Mouse (Mus musculus): ENCODE measurements around the gene Acvrl1.

The Acvrl1 gene

DNA sequence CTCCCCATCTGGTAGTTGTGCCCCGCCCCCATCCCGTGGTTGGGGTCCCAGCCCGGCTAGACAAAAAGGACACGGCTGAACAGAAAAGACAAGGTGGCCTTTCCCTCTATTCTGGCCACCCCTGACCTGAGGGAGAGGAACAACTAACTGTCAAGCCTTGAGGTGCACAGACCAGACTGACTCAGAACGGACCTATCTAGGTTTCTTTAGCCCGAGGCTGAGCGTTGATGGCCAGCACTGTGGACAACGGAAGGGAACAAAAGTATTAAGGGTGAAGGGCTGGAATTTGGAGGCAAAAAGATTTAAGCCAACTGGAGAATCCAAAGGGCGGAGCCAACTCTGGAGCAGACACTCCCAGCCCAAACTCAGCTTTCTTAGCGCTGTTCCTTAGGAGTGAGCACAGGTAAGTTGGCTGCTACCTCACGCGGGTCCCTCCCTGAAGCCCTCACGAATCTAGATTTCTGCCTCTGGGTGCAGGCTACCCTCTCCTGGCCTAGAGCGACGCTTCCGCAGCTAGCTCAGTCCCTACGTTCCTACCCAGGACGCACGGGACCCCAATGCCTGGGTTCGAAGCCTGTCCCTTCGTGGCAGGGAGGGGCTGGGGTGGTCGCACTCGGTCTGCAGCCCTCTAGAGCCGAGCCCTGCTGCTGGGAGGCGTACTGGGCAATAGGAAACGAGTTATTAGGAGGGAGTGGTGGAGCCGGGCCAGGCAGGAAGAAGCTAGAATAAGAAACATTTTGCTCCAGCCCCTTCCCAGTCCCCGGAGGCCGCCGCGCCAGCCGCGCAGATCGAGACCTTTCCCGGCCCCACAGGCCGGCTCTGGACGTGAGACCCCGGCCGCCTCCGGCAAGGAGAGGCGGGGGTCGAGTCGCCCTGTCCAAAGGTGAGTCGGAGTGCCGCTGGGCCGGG lies at the start of gene Acvrl1:
TSS of gene Acvrl1 (plus strand) at position 342 of the 909 bp plus-strand sequence.
- no peak for DNase-seq (ENCODE audit: low spot score)

DNA sequence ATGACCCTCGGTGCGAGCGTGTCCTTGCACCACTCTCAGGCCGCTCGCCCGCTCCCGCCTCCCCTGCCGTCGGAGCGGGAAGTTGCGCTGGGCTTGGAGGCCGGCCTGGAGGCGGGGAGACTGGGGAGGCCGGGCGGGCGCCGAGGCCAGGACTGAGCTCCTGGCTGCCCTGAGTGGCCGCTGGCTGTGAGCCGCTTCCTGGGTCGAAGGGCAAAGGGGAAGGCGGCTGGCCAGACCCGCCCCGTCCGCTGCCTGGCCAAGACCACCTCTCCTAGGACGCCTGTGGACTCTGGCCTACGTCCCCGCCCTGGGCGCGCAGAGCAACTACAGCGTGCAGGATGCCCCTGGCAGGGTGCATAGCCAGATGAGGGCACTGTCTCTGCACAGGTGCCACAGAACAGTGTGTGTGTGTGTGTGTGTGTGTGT lies 49.6 kb upstream of the Acvrl1 start:
- peak; percentile 90 for DNase-seq (ENCODE audit: low spot score)

DNA sequence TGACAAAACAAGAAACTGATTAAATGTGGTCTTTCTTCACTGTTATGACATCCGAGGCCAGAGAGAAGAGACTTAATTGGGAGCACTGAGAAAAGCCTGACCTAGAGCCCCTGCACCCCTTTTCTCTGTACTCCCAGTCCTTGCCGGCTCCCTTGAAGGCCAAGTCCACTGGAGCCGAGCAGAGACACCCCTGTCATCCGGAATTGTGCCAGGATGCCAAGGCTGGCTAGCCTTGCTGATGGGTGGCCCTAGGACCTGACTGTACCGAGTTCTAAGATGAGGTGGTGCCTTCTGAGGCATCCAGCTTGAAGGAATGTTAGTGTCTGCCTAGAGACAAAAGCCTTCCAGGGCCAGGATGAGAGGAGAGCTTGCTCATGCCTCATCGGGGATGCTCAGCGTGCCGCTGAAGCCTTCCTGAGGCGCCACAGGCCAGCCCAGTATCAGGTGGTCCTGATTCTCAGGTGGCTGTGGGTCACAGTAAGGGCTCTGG lies 48.2 kb upstream of the Acvrl1 start:
- DNase-seq (ENCODE audit: low spot score) = no peak

DNA sequence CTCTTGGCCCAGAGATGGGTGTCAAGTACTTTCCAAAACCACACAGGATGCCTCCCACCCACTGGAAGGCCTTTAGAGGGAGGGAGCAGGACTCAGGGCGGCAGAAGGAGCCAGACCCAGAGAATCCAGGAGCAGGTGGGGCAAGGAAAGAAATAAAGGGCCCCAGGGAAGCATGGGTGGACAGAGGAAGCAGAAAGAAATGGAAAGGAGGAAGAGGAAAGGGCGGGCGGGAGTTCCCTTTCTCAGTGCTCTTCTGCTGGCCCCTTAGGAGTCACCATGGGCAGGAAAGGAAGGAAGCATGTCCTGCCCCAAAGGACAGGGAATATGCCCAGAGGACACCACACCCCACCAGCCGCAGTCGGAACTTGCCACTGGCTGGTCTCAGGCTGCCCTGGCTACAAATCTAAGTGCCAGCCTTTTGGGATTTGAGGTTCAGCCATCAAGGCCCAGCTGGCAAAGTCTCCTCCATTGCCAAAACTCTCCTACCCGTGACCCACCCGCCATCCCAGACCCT lies 47.2 kb upstream of the Acvrl1 start:
- DNase-seq (ENCODE audit: low spot score) = no peak

DNA sequence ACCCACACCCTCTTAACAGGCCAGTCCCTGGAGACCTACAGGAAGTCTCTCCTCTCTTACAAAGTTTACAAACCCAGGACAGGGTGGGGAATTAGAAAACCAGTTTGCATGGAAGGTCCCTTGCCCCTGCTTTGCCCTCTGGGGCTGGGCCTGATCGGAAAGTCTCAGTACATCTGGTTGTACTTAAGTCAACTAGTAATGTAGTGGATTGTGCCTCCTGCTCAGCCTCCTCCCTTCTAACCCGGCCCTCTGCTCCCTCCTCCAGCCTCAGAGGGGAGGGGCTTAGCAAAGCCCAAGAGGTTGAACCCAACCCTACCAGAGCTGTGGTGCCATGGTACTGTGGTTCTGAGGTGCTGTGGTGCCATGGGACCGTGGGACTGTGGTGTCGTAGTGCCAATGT lies 46.1 kb upstream of the Acvrl1 start:
- peak; percentile 31 for DNase-seq (ENCODE audit: low spot score)

DNA sequence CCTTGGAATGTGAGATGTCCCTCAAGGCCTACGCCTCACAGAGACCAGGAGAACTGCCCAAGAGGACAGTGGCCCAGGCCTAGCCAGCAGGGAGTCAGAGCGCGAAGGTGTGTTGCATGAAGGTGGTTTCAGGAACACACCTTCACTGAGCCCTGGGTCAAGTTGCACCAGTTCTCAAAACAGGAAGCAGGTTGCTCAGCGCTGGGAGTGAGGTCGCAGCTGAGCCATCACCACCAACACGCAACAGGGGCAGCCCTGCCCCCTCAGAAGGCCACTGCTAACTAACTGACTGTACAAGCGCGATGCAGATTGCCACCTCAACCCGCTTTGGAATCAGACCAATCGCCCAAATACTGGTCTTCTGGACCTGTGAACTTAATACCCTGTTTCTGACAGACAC lies 43.8 kb upstream of the Acvrl1 start:
- no peak for DNase-seq (ENCODE audit: low spot score)

DNA sequence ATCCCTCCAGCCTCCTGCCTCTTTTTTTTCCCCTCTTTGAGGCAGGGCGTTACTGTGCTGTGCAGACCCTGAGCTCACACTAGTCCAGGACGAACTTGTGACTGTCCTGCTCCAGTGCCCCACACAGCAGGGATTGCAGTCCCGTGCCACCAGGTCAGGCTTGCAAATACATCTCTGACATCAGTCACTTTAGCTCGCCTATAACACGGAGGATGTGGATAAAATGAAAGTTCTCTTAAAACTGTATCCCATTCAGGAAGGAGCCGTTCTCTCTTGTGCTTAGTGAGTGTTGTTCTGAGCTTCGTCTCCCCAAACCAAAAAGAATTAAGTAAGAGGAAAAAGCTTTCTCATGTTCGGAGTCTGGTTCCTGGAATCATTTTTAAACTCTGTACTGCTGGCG lies 41.9 kb upstream of the Acvrl1 start:
- no peak for DNase-seq (ENCODE audit: low spot score)

DNA sequence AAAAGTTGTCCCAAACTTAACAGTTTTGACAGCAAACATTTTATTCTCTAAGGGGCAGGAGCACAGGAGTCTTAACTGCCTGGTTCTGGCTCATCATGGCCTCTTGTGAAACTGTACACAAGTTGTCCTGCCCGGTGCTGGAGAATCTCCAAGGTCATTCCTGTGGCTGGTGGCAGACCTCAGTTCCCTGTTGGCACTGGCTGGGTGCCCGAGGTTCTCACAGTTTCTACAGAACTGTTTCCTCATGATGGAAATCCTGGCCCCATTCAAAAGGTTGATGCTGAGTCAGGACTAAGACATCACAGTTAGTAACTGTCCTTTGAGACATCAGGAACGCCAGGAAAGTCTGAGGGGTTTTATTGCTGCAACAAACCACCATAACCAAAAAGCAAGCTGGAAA lies 41.4 kb upstream of the Acvrl1 start:
- peak; percentile 99 for DNase-seq (ENCODE audit: low spot score)

DNA sequence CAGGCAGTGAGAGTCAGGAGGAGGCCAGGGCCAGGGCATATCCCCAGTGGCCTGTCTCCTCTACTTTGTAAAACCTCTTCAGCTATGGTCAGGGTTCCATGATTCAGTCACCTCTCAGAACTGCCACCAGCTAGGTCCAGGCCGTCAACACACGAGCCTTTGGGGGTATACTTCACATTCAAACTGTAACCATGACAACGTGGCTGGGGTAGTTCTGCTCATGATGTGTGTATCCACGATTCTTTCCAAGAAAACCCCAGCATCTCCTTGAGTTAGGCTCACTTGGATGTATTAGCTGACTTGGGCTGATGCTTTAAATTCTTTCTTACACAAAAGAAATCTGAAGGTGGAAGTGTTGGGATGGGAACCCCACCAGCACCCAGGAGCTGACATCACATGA lies 40.0 kb upstream of the Acvrl1 start:
- DNase-seq (ENCODE audit: low spot score) = no peak

DNA sequence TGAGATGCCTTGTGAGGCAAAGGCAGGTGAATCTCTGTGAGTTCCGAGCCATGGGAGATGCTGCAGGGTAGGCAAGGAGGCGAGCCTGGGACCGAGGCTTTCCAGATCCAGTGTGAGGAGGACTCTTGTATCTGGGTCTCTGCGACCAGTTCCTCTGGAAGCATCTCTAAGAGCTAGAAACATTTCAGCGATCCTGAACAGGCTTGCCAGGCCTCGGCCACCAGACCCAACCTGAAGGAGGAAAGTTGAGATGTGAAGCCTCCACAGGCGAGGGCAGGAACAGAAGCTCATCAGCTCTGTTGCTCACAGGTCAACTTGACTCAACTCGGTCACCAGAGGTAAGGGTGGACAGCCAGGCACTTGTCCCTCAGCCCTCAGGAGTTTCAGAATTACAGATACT lies 36.8 kb upstream of the Acvrl1 start:
- DNase-seq (ENCODE audit: low spot score) = no peak

DNA sequence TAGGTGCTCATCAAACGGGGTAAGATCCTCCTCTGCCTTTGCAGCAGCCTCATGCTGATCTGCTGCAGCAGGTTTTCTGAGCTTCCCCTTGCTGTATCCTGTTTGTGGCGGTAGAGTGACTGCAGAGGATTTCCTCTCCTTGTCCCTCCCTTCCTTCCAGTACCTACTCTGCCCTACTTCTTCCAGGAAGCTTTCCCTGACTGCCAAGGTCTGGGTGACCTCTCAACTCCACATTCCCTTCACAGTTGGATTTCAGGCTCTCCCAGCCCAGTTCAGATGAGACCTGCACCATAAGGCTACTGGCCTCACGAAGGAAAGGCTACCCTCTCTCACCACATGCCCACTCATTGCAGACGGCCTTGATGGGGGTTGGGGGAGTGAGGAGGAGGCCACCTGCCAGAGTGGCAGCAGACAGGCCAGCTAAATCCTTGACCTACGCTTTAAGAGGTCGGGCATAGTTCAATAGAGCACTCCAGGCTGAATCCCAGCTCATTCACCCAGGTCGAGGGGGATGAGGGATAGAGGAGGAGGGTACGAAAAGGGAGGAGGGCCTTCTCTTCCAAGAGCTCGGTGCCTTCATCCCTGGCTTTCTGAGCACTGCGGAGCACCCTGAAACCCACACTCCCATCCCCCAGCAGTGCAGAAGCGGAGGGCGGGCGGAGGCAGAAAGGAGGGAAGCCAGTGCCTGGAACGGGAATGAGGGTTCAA lies 36.0 kb upstream of the Acvrl1 start:
- no peak for DNase-seq (ENCODE audit: low spot score)

DNA sequence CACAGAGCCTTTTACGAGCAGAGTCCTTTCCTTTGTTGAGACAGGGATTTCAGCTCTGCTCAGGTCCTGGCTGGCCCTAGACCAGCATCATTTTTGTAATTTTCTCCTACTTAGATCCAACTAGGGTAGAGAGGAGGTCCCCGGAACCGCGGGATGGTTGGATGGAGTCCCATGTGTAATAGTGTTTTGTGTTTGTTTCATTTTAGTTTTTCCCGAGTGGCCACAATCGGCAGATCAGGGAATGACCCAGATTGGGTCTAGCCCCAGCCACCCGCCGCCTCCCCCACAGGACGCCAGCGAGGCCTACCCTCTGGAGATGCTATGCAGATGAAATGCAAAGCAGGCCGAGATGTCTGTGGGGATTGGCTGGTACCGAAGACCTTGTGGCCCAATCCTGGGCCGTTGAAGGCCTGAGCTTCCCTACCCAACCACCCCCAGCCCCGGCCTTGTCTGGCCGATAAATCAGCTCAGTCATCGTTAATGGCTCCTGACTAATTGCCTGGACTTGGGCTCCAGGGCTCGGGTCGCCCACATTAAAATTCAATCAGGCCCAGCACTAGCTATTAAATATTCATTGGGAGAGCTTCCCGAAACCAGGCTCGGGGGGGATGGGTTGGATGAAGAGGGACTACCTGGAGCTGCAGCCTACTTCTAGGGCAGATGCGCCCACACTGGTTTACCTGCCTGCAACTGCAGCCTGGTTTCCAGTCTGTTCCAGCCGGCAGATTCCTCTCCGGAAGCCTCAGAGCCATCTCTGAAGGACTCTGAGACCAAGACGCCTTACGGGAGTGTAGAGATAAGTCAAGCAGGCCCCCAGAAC lies 35.3 kb upstream of the Acvrl1 start:
- DNase-seq (ENCODE audit: low spot score) = no peak

DNA sequence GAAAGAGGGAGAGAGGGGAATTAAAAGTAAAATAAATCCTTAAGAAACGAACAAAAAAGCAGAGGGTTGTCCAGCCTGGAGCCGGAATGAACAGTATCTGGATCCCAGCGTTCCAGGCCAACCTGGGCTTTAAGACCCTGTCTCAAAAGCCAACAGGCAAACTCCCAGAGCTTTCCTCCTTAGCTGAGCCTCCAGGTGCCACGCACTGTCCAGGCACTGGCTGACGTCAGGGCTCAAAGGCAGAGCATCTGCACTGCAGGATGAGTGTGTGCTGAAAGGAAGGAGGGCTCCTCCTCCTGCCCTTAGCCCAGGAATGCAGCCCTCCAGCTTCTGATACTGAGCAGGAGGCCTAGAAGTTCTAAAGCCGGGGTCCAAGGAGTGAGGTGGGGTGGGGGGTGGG lies 34.3 kb upstream of the Acvrl1 start:
- DNase-seq (ENCODE audit: low spot score) = no peak

DNA sequence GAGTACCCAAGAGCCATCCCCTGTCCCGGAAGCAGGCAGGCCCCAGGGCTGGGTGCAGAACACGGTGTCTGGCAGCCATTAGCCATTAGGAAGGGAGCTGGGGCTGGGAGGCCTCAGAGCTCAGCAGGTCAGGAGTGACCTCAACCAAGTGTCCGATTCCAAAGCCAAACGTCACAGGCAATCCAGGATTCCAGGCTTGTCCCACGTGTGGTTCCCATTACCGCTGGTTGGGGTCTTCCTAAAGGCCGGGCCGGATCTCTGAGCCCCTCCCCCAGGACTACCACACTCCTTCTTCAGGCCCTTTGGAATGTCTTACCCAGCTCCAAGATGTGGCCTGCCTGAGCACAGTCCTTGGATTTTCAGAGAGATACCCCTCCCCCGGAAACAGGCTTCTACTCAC lies 33.3 kb upstream of the Acvrl1 start:
- no peak for DNase-seq (ENCODE audit: low spot score)

DNA sequence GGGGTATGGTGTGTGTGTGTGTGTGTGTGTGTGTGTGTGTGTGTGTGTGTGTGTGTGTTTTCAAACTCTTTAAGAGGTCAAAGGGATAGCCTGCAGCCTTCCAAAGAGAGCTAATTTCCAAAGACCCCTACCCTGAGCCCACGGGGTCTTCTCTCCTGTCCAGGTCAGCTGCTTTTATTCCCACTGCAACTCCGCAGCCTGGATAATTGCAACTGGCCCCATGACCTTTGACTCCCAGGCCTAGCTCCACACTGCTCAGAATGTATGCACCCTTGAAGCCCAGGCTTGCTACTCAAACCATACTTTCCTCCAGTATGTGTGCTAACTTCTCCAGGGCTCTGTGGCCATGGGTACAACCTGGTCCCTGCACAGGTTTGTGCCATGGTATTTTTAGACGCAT lies 32.9 kb upstream of the Acvrl1 start:
- DNase-seq (ENCODE audit: low spot score) = no peak

DNA sequence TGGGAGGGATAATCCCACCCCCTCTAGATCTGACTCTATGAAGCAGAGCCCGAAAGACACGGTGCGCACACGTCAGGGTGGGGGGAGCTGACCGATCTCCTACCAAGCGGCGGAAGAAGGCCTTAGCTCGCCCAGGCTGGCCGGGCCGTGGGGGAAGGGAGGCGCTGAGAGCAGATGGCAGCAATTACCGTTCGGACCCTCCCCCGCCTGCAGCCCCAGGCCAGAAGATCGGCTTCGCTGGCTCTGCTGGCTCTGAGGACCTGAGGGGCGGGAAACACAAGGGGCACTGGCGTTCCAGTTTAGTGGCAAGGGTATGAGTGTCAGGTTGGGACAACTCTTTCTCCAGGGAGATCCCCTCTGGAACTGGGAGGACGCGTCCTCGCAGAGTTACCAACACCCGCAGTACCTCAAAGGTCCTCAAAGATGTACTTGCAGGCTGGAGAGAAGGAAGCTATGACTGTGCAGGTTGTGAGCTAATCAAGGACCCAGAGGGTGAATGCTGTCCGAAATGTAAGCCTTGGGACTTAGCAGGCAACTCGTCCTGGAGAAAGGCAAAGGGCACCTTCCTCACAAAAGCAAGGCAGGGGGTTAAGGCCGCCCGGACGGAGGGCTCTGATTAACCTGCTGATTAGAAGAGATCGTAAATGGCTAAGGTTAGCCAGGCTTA lies 30.2 kb upstream of the Acvrl1 start:
- DNase-seq (ENCODE audit: low spot score) = no peak

DNA sequence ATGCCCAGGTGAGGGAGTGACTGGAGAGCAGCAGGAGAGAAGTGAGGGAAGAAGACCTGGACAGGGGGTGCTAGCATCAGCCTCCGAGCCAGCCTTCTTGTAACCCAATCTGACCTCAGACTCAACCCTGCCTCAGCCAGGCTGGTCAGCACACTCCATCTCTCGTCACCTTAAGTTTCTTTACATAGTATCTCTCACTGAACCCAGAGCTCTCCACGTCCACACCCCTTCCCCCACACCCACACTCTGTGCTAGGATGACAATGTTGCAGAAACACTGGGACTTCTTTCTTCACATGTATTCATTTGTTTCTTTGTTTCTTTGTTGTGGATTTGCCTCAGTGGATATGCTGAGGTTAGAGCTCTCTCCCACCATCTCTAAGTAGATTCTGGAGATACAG lies 27.3 kb upstream of the Acvrl1 start:
- DNase-seq (ENCODE audit: low spot score) = no peak

DNA sequence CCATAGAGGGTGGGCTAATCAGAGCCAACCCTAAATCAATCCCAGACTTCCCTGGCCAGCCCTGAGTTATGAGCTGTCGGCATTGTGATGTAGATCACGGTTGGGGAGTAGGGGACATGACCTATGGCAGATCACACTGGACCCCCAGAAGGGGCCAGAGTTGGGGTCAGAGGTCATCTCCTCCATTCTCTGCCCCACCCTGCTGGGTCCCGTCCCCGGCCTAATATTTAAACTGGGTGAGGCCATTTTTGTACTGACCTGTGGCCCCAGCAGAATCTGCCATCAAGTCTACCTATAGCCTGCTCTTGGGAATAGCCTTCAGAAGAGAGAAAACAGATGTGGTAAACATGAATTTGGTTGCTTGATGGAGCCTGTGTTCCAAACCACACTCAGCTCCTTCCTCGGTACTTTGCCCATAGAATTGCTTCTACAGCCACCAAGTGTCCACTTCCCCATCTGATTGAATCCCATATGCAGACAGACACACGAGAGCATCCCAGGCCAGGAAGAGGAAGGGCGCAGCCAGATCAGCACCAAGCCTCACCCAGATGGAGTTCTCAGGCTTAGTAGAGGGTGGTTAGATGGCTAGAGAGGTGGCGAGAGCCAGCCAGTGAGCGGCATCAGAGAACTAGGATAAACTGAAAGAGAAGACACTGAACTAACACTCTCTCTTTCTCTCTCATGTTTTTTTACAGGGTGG lies 24.6 kb upstream of the Acvrl1 start:
- no peak for DNase-seq (ENCODE audit: low spot score)

DNA sequence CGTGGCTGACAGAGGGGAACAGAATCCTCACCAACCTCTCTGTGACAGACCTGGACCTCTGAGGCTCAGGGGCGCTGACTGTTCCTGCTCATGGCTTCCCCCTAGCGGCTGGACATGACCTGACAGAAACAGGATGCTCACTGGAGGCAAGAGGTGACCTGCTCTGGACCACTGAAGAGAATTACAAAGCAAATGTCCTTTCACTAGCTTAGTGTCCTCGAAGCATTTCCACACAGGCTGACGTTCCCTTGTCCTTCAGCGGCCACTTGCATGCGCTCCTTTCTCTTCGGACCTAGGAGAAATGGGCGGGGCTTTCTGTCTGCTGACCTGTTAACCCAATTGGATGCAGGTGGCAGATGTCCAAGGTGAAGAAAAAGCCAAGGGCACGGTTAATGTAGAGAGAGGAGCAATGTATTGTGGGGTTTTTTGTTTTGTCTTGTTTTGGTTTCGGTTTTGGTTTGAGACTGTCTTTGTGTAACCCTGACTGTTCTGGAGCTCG lies 22.8 kb upstream of the Acvrl1 start:
- peak; percentile 85 for DNase-seq (ENCODE audit: low spot score)

DNA sequence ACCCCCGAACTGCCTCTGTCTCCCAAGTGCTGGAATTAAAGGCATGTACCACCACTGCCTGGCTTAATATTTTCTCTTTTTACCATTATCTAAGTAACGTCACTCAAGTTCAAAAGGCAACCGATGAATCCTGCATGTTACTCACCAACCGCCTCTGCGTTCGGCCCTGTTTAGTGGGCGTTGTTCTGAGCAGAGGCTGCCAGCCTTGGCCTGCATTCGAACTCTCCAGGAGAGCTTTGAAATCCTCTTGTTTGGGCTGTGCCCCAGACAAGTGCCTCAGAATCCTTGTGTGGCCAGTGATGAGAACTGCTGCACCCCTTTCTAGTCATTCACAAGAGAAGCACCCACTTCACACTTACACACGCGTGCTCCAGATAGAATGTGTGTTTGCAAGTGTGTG lies 22.3 kb upstream of the Acvrl1 start:
- DNase-seq (ENCODE audit: low spot score) = no peak

Measured in adipocyte (in vitro differentiated cells).